Mouse (Mus musculus) Muller cell, postnatal 12 days (primary cell): ENCODE data around the gene St3gal3.

Experiments used
- DNase-seq: peaks from one replicate; pipeline ENCODE4 v3.0.0-alpha.2; 2015; ENCODE audit errors: inconsistent ontology term

The St3gal3 gene

GRCm38 (mm10) chr4:118090449-118090848, 44.3 kb downstream of the St3gal3 start:
- no peak for DNase-seq

- DNase-seq, result peak; percentile 19
Observed at GRCm38 (mm10) chr4:118089939-118090338, 44.8 kb downstream of the St3gal3 start.

- no peak for DNase-seq
Observed at GRCm38 (mm10) chr4:118088771-118089170, 45.9 kb downstream of the St3gal3 start.

- DNase-seq, result no peak
Observed at GRCm38 (mm10) chr4:118085025-118085424, 49.7 kb downstream of the St3gal3 start.

- peak; percentile 94 for DNase-seq
Observed at GRCm38 (mm10) chr4:118083217-118083951, 51.3 kb downstream of the St3gal3 start.

GRCm38 (mm10) chr4:118081608-118082331, 52.9 kb downstream of the St3gal3 start:
- DNase-seq, result no peak

GRCm38 (mm10) chr4:118080481-118080880, 54.2 kb downstream of the St3gal3 start:
- no peak for DNase-seq

GRCm38 (mm10) chr4:118079195-118079594, 55.5 kb downstream of the St3gal3 start:
- DNase-seq, result no peak

GRCm38 (mm10) chr4:118078576-118078975, 56.1 kb downstream of the St3gal3 start:
- DNase-seq, result no peak

- DNase-seq, result no peak
Observed at GRCm38 (mm10) chr4:118077293-118077752, 57.4 kb downstream of the St3gal3 start.

- DNase-seq, result no peak
Observed at GRCm38 (mm10) chr4:118076648-118077047, 58.1 kb downstream of the St3gal3 start.

GRCm38 (mm10) chr4:118075343-118075742, 59.4 kb downstream of the St3gal3 start:
- no peak for DNase-seq

- DNase-seq, result no peak
Observed at GRCm38 (mm10) chr4:118074236-118074635, 60.5 kb downstream of the St3gal3 start.

GRCm38 (mm10) chr4:118073128-118073527, 61.6 kb downstream of the St3gal3 start:
- no peak for DNase-seq

- no peak for DNase-seq
Observed at GRCm38 (mm10) chr4:118071891-118072290, 62.8 kb downstream of the St3gal3 start.

- peak; percentile 93 for DNase-seq
Observed at GRCm38 (mm10) chr4:118070255-118071234, 64.2 kb downstream of the St3gal3 start.

- DNase-seq, result peak; percentile 47
Observed at GRCm38 (mm10) chr4:118061809-118062463, 72.8 kb downstream of the St3gal3 start.

GRCm38 (mm10) chr4:118060915-118061530, 73.7 kb downstream of the St3gal3 start:
- DNase-seq, result no peak

- DNase-seq, result no peak
Observed at GRCm38 (mm10) chr4:118059816-118060475, 74.8 kb downstream of the St3gal3 start.

GRCm38 (mm10) chr4:118058116-118058677, 76.5 kb downstream of the St3gal3 start:
- peak; percentile 25 for DNase-seq
